Mouse (Mus musculus): Measurements from ENCODE around the gene Irak2. TPM values are rescaled to one million over a fixed set of nuclear protein-coding genes. Genes with fewer than 3 reads are reported as not detected.
"Not testable (repeated sequence)": the region's sequence is repeated elsewhere in the genome, so short reads cannot be mapped to it uniquely, and the experiment has no call there.

Irak2 gene
- total RNA-seq, 2 experiments from 2014 or later: 12.5 to 13.2 TPM

GRCm38 (mm10) chr6:113667611-113668122 lies 29.4 kb downstream of the Irak2 start:
- no peak for DNase-seq (ENCODE audit: low spot score in 2 of 2)

DNA sequence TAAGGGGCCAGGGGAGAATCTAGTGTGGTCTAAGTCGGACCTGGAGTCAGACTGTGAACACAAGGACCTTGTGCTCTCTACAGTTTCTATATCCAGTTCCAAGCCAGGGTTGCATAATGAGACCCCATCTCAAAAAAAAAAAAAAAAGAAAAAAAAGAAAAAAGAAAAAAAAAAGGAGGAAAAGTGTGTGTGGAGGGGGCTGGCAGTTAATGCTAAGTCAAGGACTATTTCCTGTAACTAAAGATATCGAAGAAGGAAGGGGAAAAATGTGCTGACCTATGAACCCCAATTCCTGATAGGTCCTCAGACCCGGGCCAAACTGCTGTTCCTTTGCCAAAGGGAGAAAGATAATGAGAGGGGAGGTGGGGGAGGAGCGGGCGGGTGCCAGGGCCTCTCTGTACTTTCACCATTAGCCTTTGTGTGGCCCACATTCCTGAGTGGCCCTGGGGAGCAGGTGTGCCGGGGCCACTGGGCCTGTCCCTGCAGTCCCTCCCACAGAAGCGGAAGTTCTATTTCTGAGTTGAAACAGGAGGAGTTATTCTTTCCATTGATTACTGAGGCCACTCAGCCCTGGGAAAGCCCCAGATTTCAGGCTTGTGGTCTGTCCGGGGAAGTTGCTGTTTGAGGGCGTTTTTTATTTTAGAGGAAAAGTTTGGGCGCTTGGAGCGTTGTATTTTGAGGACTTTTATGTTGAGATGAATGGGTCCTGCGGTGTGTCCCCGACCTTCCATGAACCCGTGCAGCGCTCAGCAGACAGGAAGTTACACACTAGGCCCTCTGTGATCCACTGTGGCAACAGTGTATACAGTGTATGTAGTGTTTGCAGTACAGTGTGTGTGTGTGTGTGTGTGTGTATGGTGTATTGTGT lies 30.3 kb downstream of the Irak2 start:
- DNase-seq (ENCODE audit: low spot score in 2 of 2): no peak

- DNase-seq (ENCODE audit: low spot score in 2 of 2): no peak
Observed at GRCm38 (mm10) chr6:113669821-113670220, 31.6 kb downstream of the Irak2 start.

- not testable (repeated sequence) for DNase-seq (ENCODE audit: low spot score in 2 of 2)
Observed at GRCm38 (mm10) chr6:113672029-113672428, 33.8 kb downstream of the Irak2 start.

DNA sequence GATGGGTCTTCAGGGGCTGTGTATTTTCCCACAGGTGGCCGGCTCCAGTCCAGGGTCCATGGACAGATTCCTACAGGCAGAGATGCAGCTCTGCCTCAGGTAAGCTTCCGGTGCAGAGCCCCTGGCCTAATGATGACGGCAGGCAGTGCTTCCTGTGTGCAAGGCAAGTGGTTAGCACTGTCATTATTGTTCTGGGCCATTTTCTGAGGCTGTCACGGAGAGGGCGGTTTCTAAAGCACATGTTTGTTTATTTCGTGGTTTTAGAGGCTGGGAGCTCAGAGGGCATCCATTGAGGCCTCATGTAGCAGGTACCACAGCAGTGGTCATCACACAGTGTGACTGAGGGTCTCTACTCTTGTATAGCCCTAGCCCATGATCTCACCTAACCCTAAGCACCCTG lies 34.7 kb downstream of the Irak2 start:
- no peak for DNase-seq (ENCODE audit: low spot score in 2 of 2)

DNA sequence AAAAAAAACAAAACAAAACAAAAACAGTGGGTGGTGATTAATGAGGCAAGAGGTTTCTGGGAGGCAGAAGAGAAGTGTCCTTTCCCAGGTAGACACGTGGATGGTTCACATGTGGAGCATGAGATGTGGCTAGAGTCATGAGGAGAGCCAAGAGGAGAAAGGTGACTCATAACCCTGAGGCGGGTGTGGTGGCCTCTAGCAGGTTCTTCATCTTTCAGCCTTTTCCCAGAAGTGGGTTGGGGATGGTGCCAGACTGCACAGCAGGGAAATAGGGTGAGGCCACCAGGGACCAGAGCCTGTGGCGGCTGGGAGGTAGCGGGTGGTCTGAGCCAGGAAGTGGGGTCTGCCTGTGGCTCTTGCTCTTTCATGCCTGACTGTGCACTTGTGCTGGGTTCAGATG lies 37.0 kb downstream of the Irak2 start:
- no peak for DNase-seq (ENCODE audit: low spot score in 2 of 2)

DNA sequence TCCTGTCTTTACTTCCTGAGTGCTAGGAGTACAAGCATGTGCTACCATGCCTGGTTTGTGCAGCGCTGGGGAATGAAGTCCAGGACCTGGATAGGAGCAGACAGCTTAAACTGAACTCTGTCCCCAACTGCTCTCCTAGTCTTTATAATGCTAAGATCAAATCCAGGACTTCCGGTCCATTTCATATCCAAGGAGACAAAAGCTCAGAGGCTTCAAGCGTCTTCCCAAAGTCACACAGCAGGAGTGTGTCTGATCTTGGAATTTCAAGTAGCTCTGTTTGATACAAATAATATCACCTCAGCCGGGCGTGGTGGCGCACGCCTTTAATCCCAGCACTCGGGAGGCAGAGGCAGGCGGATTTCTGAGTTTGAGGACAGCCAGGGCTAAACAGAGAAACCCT lies 37.7 kb downstream of the Irak2 start:
- DNase-seq (ENCODE audit: low spot score in 2 of 2): no peak

DNA sequence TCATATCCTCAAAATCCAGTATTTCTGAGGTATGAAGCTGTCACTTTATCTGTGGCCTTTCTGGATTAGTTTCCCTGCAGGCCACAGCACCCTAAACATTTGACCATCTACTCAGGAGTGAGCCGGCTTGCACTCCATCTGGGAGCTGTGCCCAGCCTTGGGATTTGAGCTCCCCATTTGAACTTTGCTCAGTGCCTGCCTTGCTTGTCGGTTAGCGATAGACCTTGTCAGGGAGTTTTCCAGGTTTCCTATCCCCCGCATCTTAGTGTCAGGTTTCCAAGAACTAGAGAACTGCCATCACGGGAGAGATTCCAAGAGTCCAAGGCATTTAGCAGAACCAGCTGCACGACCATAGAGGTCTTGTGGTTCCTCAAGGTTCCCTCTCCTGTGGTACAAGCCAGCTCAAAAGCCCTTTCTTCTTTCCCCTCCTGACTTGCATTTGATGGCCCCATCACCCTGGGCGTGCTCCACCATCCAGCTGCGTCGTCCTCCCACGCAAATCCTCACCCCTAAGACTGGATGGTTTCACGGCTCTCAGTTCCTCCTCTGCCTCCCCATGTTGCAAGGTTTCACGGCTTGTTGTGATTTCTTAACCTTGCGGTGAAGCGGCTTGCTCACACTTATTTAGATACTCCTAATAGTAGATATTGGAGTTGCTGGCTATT lies 38.9 kb downstream of the Irak2 start:
- DNase-seq (ENCODE audit: low spot score in 2 of 2): no peak

DNA sequence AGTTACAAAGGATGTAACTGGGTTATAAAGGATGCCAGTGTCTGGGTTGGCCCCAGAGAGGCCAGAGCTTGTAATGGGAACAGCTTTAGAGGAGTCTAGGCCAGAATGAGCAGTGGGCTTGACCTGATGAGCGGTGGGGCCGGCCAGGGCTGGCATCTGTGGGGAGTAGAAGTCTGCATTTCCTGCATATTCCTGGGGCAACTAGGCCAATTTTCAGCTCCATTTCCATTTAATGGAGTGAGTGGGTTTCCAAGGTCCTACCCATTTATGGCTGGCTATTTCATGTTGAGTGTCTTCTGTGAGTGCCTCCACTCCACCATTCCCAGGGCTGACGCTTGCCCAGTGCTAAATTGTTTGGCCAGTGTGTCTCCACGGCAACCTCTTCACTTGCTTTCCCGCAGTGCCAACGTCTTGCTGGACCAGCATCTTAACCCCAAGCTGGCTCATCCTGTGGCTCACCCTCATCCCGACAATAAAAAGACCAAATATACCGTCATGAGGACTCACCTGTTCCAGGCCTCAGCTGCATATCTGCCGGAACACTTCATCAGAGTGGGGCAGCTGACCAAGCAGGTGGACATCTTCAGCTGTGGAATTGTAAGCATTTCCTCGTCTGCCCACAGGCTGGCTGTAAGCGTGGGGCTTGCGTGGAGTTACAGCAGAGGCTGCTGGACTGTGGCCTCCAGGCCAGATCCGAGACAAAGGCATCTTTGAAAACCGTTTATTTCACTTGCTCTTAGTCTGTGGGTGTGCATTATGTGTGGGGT lies 40.2 kb downstream of the Irak2 start:
- no peak for DNase-seq (ENCODE audit: low spot score in 2 of 2)

- no peak for DNase-seq (ENCODE audit: low spot score in 2 of 2)
Observed at GRCm38 (mm10) chr6:113679993-113680566, 41.8 kb downstream of the Irak2 start.

DNA sequence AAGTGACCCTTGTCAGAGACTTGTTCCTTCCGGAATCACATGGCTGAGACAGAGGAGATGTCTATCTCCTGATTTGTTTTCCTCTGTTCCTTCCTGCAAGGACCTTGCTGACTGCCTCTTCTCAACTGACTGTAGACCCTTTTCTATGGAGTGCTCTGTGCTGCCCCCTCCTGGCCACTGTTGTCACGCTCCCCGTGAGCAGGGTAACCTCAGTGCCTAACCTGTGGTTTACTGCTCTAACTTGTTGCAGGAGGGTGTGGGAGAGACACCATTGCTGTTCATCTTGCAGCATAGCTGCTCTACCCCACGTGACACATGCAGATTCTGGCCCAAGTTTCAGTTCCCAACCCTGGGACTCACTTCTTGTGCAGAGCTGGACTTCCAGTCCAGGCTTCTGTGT lies 43.0 kb downstream of the Irak2 start:
- peak; percentile 67 to 79 for DNase-seq (ENCODE audit: low spot score in 2 of 2)

GRCm38 (mm10) chr6:113683081-113683825 lies 45.0 kb downstream of the Irak2 start:
- DNase-seq (ENCODE audit: low spot score in 2 of 2): no peak

GRCm38 (mm10) chr6:113686551-113687125 lies 48.4 kb downstream of the Irak2 start:
- DNase-seq (ENCODE audit: low spot score in 2 of 2): no peak

- peak in 1 of 2 experiments; percentile 6 for DNase-seq (ENCODE audit: low spot score in 2 of 2)
Observed at GRCm38 (mm10) chr6:113690008-113690399, 51.7 kb downstream of the Irak2 start.

GRCm38 (mm10) chr6:113690400-113691083 lies 52.3 kb downstream of the Irak2 start:
- DNase-seq (ENCODE audit: low spot score in 2 of 2): peak in 1 of 2 experiments; percentile 34

DNA sequence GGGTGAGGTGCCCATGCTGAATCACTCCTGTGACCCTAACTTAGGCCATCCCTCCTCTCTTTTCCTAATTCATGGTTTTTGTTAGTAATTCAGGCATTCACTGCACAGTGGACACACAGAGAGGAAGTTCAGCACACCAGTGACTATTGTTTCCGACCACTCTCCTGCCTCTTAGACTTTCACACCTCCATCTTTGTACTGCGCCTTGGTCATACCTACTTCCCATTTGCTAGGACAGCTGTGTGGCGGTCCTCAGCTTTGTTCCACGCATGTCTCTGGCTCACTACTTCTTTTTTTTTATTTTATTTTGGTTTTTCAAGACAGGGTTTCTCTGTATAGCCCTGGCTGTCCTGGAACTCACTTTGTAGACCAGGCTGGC lies 52.8 kb downstream of the Irak2 start:
- DNase-seq (ENCODE audit: low spot score in 2 of 2): no peak

DNA sequence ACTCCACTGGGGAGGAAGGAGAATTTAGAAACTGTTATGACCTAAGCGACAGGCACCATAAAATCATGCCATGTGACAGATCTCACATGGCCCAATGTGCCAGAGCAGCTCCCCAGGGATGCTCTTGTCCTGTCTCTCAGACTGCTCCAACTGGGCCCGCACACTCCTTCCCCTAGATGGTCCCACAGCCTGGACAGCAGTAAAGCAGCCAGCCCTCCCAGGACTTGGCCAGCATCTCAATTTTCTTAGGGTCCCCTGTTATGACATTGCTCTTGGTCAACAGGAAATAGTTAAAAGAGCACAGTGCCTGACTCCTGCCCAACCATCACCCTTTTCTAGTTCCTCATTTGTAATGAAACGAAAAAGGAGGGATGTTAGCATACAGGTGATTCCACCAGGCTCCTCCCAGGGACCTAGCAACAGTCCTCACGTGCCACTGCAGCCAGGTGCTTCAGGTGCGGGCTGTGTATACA lies 54.4 kb downstream of the Irak2 start:
- no peak for DNase-seq (ENCODE audit: low spot score in 2 of 2)

DNA sequence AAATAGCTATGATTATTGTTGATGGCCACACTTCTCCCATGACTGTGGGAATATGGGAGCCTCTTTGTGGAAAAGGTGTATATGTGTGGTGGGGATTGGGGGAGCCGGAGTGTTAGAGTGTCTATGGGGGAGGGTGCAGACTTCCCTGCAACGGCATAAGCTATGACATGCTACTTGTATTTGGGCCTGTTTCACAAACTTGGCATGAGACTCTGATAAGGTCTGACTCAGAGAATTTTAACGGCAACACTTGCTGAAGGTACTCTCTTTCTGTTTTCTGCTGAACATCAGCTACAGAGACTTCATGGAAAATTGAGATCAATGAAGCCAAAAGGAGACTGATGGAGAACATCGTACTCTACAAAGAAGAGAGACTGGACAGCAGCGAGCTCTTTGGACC lies 55.1 kb downstream of the Irak2 start:
- no peak for DNase-seq (ENCODE audit: low spot score in 2 of 2)

- no peak for DNase-seq (ENCODE audit: low spot score in 2 of 2)
Observed at GRCm38 (mm10) chr6:113695203-113695602, 56.9 kb downstream of the Irak2 start.

Measured in adrenal gland, postnatal 4 days (tissue).